Mouse (Mus musculus) ovary, postnatal 10 days (tissue): ENCODE results near the gene Dnttip1.

Experiments
- DNase-seq: peaks from one replicate; pipeline ENCODE4 v3.0.0; 2022; ENCODE audit warnings: low spot score

Gene Dnttip1

DNA sequence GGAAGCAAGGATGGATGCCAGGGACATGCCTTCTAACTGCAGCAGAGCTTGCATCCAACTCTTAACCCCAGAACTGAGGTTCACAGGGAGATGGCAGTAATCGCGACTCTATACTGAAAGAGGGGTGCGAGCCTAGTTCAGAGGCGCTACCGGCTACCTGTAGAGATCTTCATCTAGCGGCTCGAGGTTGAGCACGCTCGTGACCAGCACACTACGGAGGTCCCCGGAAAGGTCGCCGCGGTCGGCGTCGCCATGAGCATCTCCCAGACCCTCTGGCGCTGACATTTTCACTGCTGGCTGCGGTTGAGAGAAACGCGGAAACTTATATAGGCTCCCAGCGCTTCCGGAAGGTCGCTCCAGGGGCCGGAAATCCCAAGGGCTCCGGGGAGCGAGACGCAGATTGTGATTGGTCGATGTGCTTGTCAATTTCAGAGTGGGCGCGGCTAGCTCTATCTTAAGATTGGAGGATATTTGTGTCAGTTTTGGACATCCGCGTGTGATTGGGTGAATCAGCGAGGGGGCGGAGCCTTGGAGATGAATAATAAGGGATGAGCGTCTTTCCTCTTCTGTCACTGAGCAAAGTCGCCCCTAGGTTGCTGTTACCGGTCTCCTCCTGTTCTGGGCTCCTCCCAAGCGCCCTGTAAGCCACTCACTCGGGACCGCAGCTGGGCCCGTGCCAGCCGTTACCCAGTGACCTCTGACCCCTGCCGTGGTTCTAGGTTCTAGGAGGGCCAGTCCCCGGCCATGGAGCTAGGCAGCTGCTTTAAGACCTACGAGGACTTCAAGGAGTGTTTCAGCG lies 58.9 kb downstream of the Dnttip1 start, which contains the start of the genes Acot8 and Zswim3:
Gene Acot8 (minus strand): TSS at position 350 of the 799 bp plus-strand sequence.
Gene Zswim3 (plus strand): TSS at position 566 of the 799 bp plus-strand sequence.
- peak; percentile 97 for DNase-seq

DNA sequence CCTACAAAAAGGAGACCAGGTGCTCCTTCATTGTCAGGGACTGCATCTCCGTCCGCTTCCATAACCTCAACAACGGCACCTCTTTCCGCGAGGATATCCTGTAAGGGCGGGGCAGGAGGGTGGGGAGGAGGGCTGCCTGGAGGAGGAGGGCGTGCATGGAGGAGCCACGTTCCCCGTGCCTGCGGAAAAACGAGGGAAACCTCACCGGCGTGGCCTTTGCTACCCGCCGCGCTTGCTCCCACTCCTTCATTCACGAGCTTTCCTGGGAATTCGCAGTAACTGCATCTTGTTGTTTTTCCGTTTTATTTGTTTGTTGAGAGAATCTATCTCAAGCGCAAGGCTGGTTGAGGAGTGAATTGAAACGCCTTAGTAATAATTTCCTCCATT lies 59.5 kb downstream of the Dnttip1 start:
- no peak for DNase-seq

DNA sequence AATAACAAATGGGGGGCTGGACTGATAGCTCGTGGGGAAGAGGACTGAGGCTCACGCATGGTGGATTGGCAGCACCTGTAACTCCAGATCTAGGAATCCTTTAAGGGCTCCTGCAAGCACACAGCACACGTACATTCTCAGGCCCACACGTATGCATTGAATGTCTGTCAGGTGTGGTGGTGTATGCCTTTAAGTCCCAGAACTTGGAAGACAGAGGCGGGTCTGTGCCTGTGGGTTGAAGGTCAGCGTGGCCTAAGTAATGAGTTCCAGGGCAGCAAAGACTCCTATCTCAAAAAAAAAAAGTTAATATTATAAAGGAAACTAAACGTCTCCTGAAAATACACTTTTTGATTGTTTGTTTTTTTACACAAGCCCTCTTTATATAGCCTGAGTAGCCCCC lies 60.8 kb downstream of the Dnttip1 start:
- no peak for DNase-seq

DNA sequence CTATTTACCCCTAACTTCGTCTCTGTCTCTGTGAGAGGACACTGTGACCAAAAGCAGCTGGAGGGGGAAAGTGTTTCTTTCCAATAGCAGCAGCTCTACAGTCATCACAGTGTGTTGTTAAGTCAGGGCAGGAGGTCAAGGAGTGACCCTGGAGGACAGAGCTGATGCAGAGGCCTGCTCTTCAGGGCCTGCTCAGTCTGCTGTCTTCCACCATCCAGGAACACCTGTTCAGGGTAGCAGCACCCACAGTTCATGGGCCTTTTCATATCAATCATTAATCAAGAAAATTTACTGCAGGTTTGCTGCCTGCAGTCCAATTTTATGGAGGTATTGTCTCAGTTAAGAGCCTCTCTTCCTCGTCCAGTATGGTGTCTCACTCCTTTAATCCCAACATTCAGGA lies 67.8 kb downstream of the Dnttip1 start:
- DNase-seq: no peak

DNA sequence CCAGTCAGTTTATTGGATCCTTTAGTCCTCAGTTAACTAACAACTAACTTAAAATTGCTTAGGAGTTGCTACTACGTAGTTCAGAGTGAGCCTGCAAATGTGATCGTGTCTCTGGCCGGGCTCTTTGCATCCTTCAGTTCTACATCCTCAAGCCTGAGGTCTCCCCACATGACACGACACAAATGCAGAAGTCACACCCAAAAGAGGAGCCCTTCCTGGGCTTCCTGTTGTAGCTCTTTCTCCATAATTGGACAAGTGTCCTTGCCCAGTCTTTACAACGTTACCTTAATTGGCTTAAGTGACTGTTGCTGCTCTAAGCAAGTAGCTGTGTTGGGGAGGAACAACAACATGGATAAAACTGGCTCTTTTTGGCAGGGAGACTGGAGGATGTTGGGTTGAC lies 69.6 kb downstream of the Dnttip1 start:
- DNase-seq: no peak

DNA sequence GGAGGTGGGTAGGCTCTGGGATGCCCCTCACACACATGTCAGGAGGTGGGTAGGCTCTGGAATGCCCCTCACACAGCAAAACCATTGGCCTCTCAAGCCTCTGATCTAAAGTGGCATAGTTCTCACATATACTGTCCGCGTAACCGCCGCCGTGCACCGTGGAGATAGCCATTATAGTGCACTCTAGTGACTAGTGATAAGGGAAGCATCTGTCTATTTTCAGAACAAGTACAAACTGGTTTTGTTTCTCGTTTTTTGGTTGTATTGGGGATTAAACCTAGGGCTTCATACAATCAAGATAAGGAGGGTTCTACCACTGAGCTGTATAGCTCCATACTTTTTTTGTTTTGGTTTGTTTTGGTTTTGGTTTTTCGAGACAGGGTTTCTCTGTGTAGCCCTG lies 70.0 kb downstream of the Dnttip1 start:
- DNase-seq: no peak

DNA sequence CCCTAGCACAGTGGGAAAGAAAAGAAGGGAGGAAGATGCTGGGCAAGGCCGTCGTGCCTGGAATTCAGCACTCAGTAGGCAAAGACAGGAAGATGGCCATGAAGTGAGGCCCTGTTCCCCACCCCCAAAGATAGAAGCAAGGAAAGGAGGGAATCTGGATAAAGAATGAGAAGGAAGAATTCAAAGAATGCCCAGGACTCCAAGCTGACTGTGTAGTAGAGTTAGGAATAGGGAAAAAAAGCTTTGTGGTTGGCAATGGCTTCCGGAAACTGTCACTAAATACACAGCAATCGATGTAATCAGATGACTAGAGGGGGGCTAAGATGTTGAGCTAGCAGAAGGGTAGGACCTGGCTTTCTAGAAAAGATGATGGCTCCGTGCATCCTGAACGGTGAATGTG lies 71.4 kb downstream of the Dnttip1 start:
- DNase-seq: no peak

DNA sequence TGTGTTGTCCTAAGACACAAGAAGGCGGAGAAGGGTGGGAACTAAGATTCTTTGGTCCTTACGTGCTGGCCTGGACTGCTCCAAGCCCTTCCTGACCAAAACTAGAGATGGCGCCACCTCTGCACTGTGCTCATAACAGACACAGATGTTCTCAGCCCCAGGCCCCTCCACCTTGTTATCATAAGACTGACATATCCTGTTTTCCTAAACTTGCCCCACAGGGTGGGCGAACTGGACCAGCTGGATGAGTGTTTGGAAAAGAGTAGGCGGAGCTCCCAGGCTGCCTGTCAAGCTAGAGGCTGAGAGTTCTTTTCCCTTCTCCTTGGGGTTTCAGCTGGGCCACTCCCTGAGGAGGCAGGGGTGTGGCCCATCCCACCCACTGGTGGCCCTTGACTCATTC lies 71.9 kb downstream of the Dnttip1 start:
- DNase-seq: no peak
